Mouse (Mus musculus) thymus, adult 18-20 months (tissue): ENCODE results near the gene Sult2b1.

Experiments
- DNase-seq, 2 experiments: peaks; one replicate each; pipeline ENCODE4 v3.0.0; 2022; ENCODE audit warnings: mixed read lengths in 2 of 2

The Sult2b1 gene

GRCm38 (mm10) chr7:45770427-45771082 lies 13.9 kb downstream of the Sult2b1 start:
- DNase-seq: no peak

GRCm38 (mm10) chr7:45767500-45767899 lies 17.0 kb downstream of the Sult2b1 start:
- no peak for DNase-seq

GRCm38 (mm10) chr7:45766764-45767163 lies 17.7 kb downstream of the Sult2b1 start:
- DNase-seq: no peak

GRCm38 (mm10) chr7:45765995-45766394 lies 18.5 kb downstream of the Sult2b1 start:
- DNase-seq: no peak

GRCm38 (mm10) chr7:45760151-45760550 lies 24.3 kb downstream of the Sult2b1 start:
- no peak for DNase-seq

GRCm38 (mm10) chr7:45759400-45759799 lies 25.1 kb downstream of the Sult2b1 start:
- DNase-seq: peak in 1 of 2 experiments; percentile 21

GRCm38 (mm10) chr7:45755703-45756102 lies 28.8 kb downstream of the Sult2b1 start:
- DNase-seq: no peak

GRCm38 (mm10) chr7:45750162-45750561 lies 34.3 kb downstream of the Sult2b1 start:
- no peak for DNase-seq

- DNase-seq: no peak
Measured at GRCm38 (mm10) chr7:45749401-45749800, 35.1 kb downstream of the Sult2b1 start.

GRCm38 (mm10) chr7:45748110-45748509 lies 36.4 kb downstream of the Sult2b1 start:
- DNase-seq: no peak

GRCm38 (mm10) chr7:45747450-45747849 lies 37.0 kb downstream of the Sult2b1 start:
- DNase-seq: no peak

- no peak for DNase-seq
Measured at GRCm38 (mm10) chr7:45746518-45746917, 38.0 kb downstream of the Sult2b1 start.

- no peak for DNase-seq
Measured at GRCm38 (mm10) chr7:45744387-45744786, 40.1 kb downstream of the Sult2b1 start.

- no peak for DNase-seq
Measured at GRCm38 (mm10) chr7:45742338-45742737, 42.1 kb downstream of the Sult2b1 start.

- peak in 1 of 2 experiments; percentile 59 for DNase-seq
Measured at GRCm38 (mm10) chr7:45741777-45742176, 42.7 kb downstream of the Sult2b1 start.

GRCm38 (mm10) chr7:45741308-45741707 lies 43.2 kb downstream of the Sult2b1 start:
- DNase-seq: no peak

- DNase-seq: no peak
Measured at GRCm38 (mm10) chr7:45739820-45740219, 44.6 kb downstream of the Sult2b1 start.

- peak in 1 of 2 experiments; percentile 71 for DNase-seq
Measured at GRCm38 (mm10) chr7:45739162-45739763, 45.2 kb downstream of the Sult2b1 start.

GRCm38 (mm10) chr7:45733477-45733876 lies 51.0 kb downstream of the Sult2b1 start:
- peak; percentile 74 to 87 for DNase-seq

- peak; percentile 34 to 43 for DNase-seq
Measured at GRCm38 (mm10) chr7:45730727-45731431, 53.6 kb downstream of the Sult2b1 start.

GRCm38 (mm10) chr7:45727625-45728024 lies 56.8 kb downstream of the Sult2b1 start:
- DNase-seq: no peak

GRCm38 (mm10) chr7:45726419-45726818 lies 58.0 kb downstream of the Sult2b1 start:
- no peak for DNase-seq

- no peak for DNase-seq
Measured at GRCm38 (mm10) chr7:45725713-45726112, 58.8 kb downstream of the Sult2b1 start, which contains the start of gene Spaca4. Spaca4 (minus strand) TSS chr7:45725813.

- no peak for DNase-seq
Measured at GRCm38 (mm10) chr7:45725151-45725550, 59.3 kb downstream of the Sult2b1 start.
